Mouse (Mus musculus): ENCODE data around the gene Pea15a.

Gene Pea15a

DNA sequence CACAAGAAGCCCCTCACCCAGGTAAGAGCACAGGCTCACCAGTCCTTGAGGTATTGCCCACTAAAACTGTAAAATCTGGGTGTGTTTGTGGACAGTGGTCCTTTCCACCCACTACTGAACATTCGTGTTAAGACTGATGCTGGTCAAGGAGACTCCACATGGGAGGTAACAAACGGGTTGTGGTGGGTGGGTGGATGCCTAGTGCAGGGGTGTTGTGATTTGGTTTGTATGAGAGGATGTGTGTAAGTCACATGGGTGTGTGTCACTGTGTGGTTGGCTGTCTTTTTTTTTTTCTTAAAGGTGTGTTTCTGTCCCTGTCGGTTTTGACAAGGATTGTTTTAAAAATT, 890 bp downstream of the Pea15a start:
- in situ Hi-C loops (cut with MboI; ENCODE audit: unreplicated experiment in 2 of 2): no loop called here

GRCm38 (mm10) chr1:172204814-172205740, 1.5 kb downstream of the Pea15a start:
- in situ Hi-C loops (cut with MboI; ENCODE audit: unreplicated experiment in 2 of 2): no loop called here

DNA sequence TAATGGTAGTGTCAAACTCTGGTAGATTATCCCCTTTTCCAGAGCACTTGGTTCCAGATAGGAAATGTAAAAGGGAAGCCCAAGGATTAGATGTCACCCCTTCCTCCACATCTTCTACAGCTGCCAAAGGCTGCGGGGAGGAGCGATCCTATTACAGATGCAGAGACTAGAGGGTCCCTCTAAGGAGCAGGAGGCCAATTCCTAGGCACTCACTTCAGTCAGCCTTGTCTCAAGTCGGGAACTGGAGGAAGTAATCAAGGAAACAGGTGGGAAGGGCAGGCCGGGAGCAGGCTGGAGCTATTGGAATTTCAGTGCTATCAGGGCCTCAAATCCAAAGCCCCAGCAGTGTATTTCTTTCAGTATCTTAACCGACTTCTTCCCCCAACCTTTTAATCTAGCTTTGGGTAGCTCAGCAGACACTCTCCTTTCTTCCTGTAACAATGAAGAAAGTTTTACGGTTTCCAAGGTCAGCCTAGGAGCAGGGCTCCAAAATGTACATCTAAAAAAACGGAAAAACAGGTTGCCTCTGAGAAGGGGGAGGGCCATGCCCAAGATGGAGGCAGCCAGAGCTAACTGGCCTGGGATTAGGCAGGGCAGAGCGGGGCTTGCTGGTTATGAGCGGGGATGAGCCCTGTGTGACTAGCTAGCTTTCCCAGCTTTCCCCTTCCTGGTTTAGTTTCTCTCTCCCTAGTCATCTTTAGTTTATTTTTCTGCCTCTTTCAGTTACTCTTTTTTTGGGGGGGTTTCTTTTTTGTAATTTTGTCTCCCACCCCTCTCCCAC, 2.4 kb downstream of the Pea15a start:
- in situ Hi-C loops (cut with MboI; ENCODE audit: unreplicated experiment in 2 of 2): no loop called here

GRCm38 (mm10) chr1:172203566-172203965, 3.0 kb downstream of the Pea15a start:
- in situ Hi-C loops (cut with MboI; ENCODE audit: unreplicated experiment in 2 of 2): no loop called here

- in situ Hi-C loops (cut with MboI; ENCODE audit: unreplicated experiment in 2 of 2): no loop called here
Observed at GRCm38 (mm10) chr1:172202894-172203522, 3.6 kb downstream of the Pea15a start.

DNA sequence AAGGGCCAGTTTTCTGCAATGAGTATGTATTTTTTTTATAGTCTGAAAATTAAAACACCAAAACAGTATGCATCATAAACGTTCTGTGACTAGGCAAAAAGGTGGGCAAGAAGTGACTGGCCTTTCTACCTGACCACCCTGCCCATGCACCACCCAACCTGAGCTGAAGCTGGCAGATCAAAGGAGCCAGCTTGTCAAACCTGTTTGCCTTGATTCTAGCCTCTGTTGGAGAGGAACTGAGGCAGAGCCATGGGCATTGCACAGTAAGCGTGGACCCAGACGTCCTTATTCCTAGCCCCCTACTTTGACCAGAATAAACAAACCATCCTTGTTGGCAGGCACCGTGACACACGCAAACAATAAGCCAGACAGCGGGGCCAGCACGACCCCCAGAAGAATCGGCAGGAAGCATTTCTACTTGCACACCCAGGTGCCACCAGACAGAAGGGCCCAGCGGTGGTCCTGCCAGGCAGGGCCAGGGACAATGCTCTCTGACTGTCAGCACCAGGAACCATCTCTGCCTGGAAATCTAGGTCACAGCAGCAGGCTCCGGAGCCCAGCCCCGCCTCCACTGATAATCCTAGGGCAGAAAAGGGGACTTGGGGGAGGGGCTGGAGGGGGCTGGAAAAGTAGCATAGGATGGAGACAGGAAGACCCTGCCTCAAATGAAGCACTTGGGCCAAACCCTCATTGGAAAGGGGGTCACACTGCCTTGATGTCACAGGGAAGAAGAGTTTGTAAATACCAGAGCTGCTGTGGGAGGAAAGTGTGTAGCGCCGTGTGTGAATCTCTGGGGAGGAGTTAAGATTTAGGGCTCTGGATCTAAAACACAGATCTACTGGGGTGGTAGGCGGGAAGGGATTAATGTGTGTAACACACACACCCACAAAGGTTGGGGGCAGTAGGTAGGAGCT, 4.4 kb downstream of the Pea15a start:
- in situ Hi-C loops (cut with MboI; ENCODE audit: unreplicated experiment in 2 of 2): no loop called here

DNA sequence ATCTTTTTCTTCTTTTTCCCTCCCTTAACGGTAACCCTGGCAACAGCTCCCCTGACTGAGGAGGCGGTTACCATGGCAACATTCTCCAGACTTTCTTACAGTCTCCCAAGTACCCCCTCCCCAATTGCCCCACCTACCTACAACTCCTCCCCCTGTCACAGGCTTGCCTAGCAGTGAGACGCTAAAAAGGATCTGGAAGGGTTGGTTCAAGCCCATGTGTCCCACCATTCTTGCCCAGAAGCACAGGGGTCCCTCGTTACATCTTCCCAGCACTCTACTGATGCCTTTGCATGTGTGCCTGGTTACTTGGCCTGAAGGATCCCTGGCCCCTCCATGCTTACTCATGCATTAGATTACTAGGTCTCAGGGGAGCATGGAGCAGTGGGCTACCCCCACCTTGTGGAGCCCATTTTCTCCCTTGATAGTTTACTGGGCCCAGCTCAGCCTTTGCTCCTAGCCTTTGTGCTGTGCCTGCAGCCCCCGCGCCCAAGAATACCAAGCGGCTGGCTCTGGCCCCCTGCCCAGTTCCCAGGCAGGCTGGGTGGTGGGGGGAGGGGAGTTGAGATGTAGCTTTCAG, 5.6 kb downstream of the Pea15a start:
- in situ Hi-C loops (cut with MboI; ENCODE audit: unreplicated experiment in 2 of 2): no loop called here

DNA sequence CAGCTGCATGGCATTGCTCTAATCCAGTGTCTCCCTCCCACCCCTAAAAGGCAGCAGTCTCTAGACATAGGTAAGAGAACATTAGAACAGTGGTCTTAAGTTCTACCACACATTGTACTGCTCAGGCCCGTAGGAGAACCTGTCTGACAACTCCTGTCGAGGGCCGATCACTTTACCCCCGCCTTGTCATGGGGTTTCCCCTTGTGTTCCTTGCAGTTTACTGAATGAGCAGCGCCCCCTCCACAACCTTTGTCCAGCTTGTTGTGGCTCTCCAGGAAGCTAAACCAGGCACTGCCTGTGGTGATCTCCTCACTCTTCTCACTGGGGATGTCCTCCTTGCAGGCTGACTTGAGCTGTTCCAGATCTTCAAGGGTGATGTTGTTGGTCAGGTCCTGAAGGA, 6.4 kb downstream of the Pea15a start:
- in situ Hi-C loops (cut with MboI; ENCODE audit: unreplicated experiment in 2 of 2): no loop called here

DNA sequence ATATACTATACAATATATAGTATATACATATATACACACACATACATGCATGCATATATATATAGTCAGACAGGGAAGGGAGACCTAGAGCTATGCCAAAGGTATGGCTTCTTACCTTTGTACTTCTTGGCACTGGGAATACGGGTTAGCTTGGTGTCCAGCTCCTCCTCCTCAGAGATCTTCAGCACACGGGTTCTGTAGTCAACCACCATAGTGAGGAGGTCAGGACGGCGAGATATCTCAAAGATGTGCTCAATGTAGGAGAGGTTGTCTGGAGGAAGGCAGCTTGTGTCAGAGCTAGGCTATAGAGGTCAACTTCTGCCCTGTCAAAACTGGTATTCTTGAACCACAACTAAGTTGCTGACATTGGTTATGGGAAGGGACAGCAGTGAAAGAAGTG, 7.6 kb downstream of the Pea15a start:
- in situ Hi-C loops (cut with MboI; ENCODE audit: unreplicated experiment in 2 of 2): no loop called here

DNA sequence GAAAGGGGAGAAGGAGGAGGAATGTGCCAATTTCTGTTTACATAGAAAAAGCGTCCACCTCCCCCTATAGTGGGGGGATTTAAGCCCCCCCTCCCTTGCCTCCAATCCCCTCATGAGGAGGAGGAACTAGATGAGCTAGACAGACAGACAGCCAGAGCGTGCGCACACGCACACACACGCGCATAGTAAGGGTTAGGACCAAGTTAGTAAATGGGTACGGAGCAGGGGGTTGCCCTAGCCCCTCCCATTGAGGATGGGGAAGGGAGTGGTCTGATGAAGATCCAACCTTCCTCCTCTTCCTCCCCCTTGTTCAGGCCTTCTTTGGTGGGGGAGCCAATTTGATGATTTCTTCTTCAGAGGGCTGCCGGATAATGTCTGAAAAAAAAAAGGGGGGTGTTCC, 8.3 kb downstream of the Pea15a start:
- in situ Hi-C loops (cut with MboI; ENCODE audit: unreplicated experiment in 2 of 2): no loop called here

- in situ Hi-C loops (cut with MboI; ENCODE audit: unreplicated experiment in 2 of 2): no loop called here
Observed at GRCm38 (mm10) chr1:172197851-172198250, 8.8 kb downstream of the Pea15a start.

- in situ Hi-C loops (cut with MboI; ENCODE audit: unreplicated experiment in 2 of 2): no loop called here
Observed at GRCm38 (mm10) chr1:172197146-172197545, 9.5 kb downstream of the Pea15a start.

DNA sequence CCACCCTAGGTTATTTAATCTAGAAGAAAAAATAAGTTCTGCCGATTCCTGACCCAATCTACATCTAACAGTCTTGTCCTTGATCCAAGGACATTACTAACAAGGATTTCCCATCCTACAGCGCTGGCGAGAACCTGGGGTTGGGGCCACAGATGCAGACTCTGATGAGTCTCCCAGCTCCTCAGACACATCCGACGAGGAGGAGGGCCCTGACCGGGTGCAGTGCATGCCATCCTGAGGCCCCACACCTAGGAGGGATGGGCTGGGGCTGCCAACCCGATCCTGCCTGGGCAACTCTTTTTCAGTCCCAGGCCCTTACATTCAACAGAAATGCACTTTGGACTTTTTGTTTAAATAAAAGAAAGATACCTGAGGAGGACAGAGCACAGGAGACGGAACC, 12.2 kb downstream of the Pea15a start:
- in situ Hi-C loops (cut with MboI; ENCODE audit: unreplicated experiment in 2 of 2): no loop called here

DNA sequence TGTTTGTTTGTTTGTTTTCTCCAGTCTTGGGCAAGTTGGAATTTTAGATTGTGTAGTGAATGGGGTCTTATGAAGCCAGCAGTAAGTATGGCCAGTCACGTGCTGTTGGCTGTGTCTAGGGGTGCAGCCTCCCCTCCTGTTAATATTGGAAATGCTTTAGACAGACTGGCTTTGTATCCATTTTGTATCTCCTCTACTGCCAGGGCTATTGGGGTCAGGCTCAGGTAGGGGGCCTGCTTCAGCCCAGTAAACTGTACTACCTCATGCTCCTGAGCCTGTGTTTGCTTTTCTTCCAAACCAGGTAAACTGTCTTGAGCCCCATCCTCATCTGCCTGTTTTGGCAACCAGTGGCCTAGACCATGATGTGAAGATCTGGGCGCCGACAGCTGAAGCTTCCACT, 14.4 kb downstream of the Pea15a start:
- in situ Hi-C loops (cut with MboI; ENCODE audit: unreplicated experiment in 2 of 2): no loop called here

GRCm38 (mm10) chr1:172191578-172191977, 15.0 kb downstream of the Pea15a start:
- in situ Hi-C loops (cut with MboI; ENCODE audit: unreplicated experiment in 2 of 2): no loop called here

DNA sequence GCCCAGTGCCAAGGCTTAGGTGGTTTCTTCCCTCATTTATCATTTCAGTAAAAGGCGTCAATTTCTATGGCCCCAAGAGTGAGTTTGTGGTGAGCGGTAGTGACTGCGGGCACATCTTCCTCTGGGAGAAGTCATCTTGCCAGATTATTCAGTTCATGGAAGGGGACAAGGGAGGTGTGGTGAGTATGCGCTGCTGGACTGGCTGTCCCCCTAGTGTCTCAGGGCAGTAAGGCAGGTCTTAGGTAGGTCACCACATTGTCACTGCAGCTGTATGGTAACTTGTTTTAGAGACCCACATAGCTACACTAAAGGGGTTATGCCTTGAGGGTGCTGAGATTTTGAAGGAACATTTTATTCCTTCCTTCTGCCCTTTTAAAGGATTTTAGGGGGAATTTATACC, 17.7 kb downstream of the Pea15a start:
- in situ Hi-C loops (cut with MboI; ENCODE audit: unreplicated experiment in 2 of 2): no loop called here

- in situ Hi-C loops (cut with MboI; ENCODE audit: unreplicated experiment in 2 of 2): no loop called here
Observed at GRCm38 (mm10) chr1:172186401-172187289, 20.0 kb downstream of the Pea15a start.

DNA sequence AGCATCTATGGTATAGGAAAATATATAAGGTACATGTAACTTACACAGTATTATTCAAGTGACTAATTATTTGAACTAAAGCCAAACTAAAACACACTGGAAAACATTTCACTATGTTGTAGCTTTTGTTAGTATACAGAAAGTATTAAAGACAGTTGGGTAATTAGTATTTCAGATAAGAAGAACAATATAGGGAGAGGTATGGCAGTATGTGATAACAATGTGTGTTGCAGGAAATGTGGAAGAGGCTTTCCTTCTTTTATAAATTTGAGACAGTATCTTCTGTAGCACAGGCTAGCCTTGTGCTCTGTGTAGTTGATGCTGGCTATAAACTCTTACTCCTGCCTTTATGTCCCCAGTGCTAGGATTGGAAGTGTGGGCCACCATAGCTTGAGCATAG, 22.7 kb downstream of the Pea15a start:
- in situ Hi-C loops (cut with MboI; ENCODE audit: unreplicated experiment in 2 of 2): no loop called here

DNA sequence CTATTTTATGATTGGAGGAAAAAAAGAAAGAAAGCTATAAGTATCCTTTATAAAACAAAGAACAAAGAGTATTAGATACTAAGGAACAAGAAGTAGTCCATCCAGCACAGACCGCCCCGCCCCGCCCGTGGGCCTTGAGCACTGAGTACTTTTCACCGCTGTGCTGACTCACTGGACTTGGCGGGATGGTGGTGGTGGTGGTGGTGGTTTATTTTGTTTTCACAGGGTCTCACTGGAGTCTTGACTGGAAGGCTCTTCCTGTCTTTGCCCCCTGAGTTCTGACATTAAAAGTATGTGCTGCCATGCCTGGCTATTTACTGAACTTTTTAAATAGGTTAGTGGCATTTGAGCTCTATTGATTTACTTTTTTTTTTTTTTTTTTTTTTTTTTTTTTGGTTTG, 23.5 kb downstream of the Pea15a start:
- in situ Hi-C loops (cut with MboI; ENCODE audit: unreplicated experiment in 2 of 2): no loop called here

All from v-Abl transformed pro-B cells (cell line).